10 mouse cellular contexts compared by ENCODE assay signal in genomic region chr7:51300238-51300637, GRCm38 (mm10).
DNase-seq lines count a peak whose midpoint lies in the region; ATAC-seq and TF ChIP-seq lines count a peak whose summit lies in the region.
"Had no signal": no experiment of that assay in that cellular context is flagged by ENCODE, and none has a peak within 500 bp of the region (broad histone marks: within the 10 kb centered on the region; RNA-seq: fewer than 3 reads in every experiment).

No protein-coding gene starts in this region.

- no peak for TF ChIP-seq POLR2A in lung, adult 2 months (IDR thresholded peaks at IDR 0.05; ENCODE audit: borderline replicate concordance, extremely low read depth, low read depth, low read length)

- peak; percentile 21 for DNase-seq in midbrain, postnatal 0 days (ENCODE audit: low spot score)
- DNase-seq in midbrain, embryonic 14.5 days = no peak
- DNase-seq in heart, postnatal 14 days = peak; percentile 25 to 53
- DNase-seq in lung, adult 2 months = peak; percentile 16
- DNase-seq in frontal cortex, postnatal 25 days (ENCODE audit: low spot score in 2 of 2) = no peak
- no peak for DNase-seq in cerebellum, postnatal 4 days (ENCODE audit: low spot score in 2 of 2)
- DNase-seq in layer of hippocampus, postnatal 36 days = no peak
- DNase-seq: cerebellum, adult 11-12 months had no signal

- intact Hi-C loops in heart, postnatal 14 days (cut with DNase I) = no loop called here

- WGBS in midbrain, postnatal 0 days = 49% methylated on average over 3 of the region's 3 CpGs
- 51% methylated on average over 3 of the region's 3 CpGs for WGBS in midbrain, embryonic 14.5 days
- 22% methylated on average over 3 of the region's 3 CpGs for WGBS in lung, adult 2 months
- WGBS in stomach, embryonic 15.5 days = 11% methylated on average over 3 of the region's 3 CpGs

- H3K27ac ChIP-seq in midbrain, postnatal 0 days (ENCODE audit: low read depth, low read length) = no peak overlapping the region
- H3K27ac ChIP-seq in midbrain, embryonic 14.5 days (replicated peaks; ENCODE audit: low read depth, low read length) = no peak overlapping the region
- no peak overlapping the region for H3K27ac ChIP-seq in stomach, embryonic 15.5 days
- H3K27ac ChIP-seq: hindbrain, embryonic 13.5 days had no signal

- TF ChIP-seq CTCF in midbrain, postnatal 0 days (IDR thresholded peaks at IDR 0.05) = no peak
- no peak for TF ChIP-seq CTCF in lung, adult 2 months (IDR thresholded peaks at IDR 0.05; ENCODE audit: insufficient read depth, low read length)

- 0 out of 2 replicates have a peak, but pooled peaks cover 3% of the 10 kb centered on the region for H3K9me3 ChIP-seq in midbrain, postnatal 0 days (ENCODE audit: low read length)
- H3K9me3 ChIP-seq in midbrain, embryonic 14.5 days (ENCODE audit: control insufficient read depth, low read length) = no peaks in the 10 kb centered on the region
- H3K9me3 ChIP-seq in stomach, embryonic 15.5 days = no peaks in the 10 kb centered on the region
- H3K9me3 ChIP-seq: hindbrain, embryonic 13.5 days had no signal

- H3K9ac ChIP-seq in midbrain, postnatal 0 days (replicated peaks; ENCODE audit: low read length, poor library complexity, severe bottlenecking) = no peak overlapping the region
- H3K9ac ChIP-seq in midbrain, embryonic 14.5 days (replicated peaks; ENCODE audit: low read length) = no peak overlapping the region
- no peak overlapping the region for H3K9ac ChIP-seq in stomach, embryonic 15.5 days
- H3K9ac ChIP-seq: hindbrain, embryonic 13.5 days had no signal

- no peaks in the 10 kb centered on the region for H3K36me3 ChIP-seq in midbrain, postnatal 0 days (ENCODE audit: insufficient read depth, low read length)
- H3K36me3 ChIP-seq in midbrain, embryonic 14.5 days (ENCODE audit: control insufficient read depth, insufficient read depth, low read length) = no peaks in the 10 kb centered on the region
- no peaks in the 10 kb centered on the region for H3K36me3 ChIP-seq in stomach, embryonic 15.5 days
- H3K36me3 ChIP-seq: hindbrain, embryonic 13.5 days had no signal

- H3K4me3 ChIP-seq in midbrain, postnatal 0 days (ENCODE audit: low read depth, low read length) = no peak overlapping the region
- no peak overlapping the region for H3K4me3 ChIP-seq in midbrain, embryonic 14.5 days (replicated peaks; ENCODE audit: low read depth, low read length)
- no peak overlapping the region for H3K4me3 ChIP-seq in lung, adult 2 months (replicated peaks; ENCODE audit: extremely low read depth, low read depth, low read length)
- no peak overlapping the region for H3K4me3 ChIP-seq in stomach, embryonic 15.5 days (replicated peaks)
- H3K4me3 ChIP-seq: hindbrain, embryonic 13.5 days had no signal

- no peaks in the 10 kb centered on the region for H3K27me3 ChIP-seq in midbrain, postnatal 0 days (ENCODE audit: insufficient read depth, low read length)
- H3K27me3 ChIP-seq in midbrain, embryonic 14.5 days (ENCODE audit: control insufficient read depth, insufficient read depth, low read length) = no peaks in the 10 kb centered on the region
- H3K27me3 ChIP-seq in stomach, embryonic 15.5 days (replicated peaks) = no peaks in the 10 kb centered on the region
- H3K27me3 ChIP-seq: hindbrain, embryonic 13.5 days had no signal

- no peak overlapping the region for H3K4me2 ChIP-seq in midbrain, postnatal 0 days (ENCODE audit: low read depth, low read length, poor library complexity, severe bottlenecking)
- H3K4me2 ChIP-seq in midbrain, embryonic 14.5 days (ENCODE audit: low read length) = no peak overlapping the region
- H3K4me2 ChIP-seq in stomach, embryonic 15.5 days = no peak overlapping the region
- H3K4me2 ChIP-seq: hindbrain, embryonic 13.5 days had no signal

- no peaks in the 10 kb centered on the region for H3K4me1 ChIP-seq in midbrain, postnatal 0 days (ENCODE audit: insufficient read depth, low read length)
- H3K4me1 ChIP-seq in midbrain, embryonic 14.5 days (ENCODE audit: control insufficient read depth, insufficient read depth, low read length) = no peaks in the 10 kb centered on the region
- no peaks in the 10 kb centered on the region for H3K4me1 ChIP-seq in lung, adult 2 months (ENCODE audit: control insufficient read depth, insufficient read depth, low read length)
- no peaks in the 10 kb centered on the region for H3K4me1 ChIP-seq in stomach, embryonic 15.5 days
- H3K4me1 ChIP-seq: hindbrain, embryonic 13.5 days had no signal

- ATAC-seq in midbrain, postnatal 0 days (ENCODE audit: low FRiP score) = no peak
- no peak for ATAC-seq in midbrain, embryonic 14.5 days (ENCODE audit: low FRiP score, low TSS enrichment)
- ATAC-seq in stomach, embryonic 15.5 days (ENCODE audit: insufficient read depth, low FRiP score, low read depth) = peak; percentile 58

Comparison
In these comparisons a context has a peak if more than half of its experiments do, and no peak if none do; other contexts are left out.
1. DNase-seq: peak in midbrain, postnatal 0 days (single experiment), heart, postnatal 14 days (2 of 2) and lung, adult 2 months (single experiment); none in midbrain, embryonic 14.5 days (single experiment), frontal cortex, postnatal 25 days (0 of 2), cerebellum, postnatal 4 days (0 of 2) and layer of hippocampus, postnatal 36 days (0 of 2).